Mouse (Mus musculus) layer of hippocampus, postnatal 36 days (tissue): ENCODE results near the gene Fam57b. TPM values are rescaled to one million over a fixed set of nuclear protein-coding genes. Genes with fewer than 3 reads are reported as not detected.

Source experiments
- DNase-seq, 2 experiments: peaks; one replicate each; pipeline ENCODE4 v3.0.0; 2022
- total RNA-seq, 2 experiments: library from RNA; stranded (reverse); gene quantifications; 2 replicates each; pipeline ENCODE4 v1.2.3; 2021

Gene Fam57b
- 10 to 100 TPM; 75.1 to 83.3 TPM for total RNA-seq

DNA sequence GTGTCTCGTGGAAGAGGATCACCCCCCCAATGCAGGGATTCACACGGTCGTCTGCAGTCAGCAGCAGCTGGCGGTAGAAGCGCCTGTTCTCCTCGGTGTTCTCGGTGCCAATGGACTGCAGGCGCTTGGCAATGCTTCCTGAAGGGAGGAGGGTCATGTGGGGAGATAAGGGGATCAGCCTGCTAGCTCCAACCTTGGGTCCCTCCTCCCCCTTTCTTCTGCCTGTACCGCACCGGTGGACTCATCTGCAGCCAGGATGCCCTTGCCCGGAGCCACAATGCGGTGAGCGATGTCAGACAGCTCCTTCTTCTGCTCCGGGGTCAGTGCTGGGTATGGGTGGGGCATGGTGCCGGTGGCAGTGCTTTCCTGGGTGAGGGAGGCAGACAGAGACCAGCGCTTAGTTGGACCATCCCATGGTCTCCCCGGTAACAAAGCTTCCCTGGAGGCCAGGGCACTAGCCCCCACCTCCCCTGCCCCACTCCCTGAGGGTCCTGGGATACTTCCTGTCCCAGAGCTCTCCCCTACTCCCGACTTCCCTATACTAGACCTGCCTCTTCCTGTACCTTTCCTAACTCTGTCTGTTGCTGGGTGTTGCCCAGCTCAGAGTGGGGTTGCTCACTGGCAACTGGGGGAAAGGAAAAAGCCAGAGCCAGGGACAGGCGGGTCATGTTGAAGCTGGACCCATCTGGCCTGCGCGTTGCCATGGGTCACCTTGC, at the start of gene Fam57b:
Gene Fam57b, plus strand, starts transcription at position 258 of the 716 bp plus-strand sequence.
- DNase-seq, result no peak

DNA sequence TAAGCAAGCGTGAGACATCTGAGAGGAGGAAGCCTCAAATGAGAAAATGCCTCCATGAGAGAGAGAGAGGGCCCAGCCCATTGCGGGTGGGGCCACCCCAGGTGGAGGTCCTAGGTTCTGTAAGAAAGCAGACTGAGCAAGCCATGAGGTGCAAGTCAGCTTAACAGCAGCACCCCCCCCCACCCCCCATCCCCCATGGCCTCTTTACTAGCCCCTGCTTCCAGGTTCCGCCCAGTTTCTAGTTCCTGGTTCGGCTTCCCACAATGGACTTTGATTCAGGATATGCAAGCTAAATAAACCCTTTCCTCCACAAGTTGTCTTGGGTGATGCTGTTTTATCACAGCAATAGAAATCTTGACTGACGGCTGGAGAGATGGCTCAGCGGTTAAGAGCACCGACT, 48.6 kb upstream of the Fam57b start:
- DNase-seq, result no peak

DNA sequence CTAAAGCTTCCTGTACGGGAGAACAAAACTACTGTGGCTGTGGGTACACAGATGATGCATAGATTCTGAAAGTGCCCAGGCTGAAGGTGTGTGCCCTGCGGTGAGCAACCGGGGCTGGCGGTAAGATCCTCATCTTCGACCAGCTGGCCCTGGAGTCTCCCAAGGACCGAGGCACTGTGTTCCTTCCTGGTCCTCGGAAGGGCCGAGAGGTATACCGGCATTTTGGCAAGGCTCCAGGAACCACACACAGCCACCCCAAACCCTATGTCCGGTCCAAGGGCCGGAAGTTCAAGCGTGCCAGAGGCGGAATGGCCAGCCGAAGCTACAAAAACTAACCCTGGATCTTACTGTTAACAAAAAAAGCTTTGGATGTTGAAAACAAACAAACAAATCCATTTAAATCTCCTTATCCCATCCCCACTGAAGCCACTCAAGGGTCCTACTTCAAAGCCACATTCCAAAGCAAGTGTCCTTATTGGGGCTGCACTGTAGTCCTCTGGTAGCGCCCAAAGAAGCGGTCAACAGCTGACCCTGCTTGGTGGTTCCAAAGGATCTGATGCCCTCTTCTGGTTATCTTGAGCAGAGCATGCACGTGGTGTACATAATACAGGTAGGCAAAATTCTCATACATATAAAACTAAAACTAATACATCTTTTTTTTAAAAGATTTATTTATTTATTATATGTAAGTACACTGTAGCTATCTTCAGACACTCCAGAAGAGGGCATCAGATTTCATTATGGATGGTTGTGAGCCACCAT, 47.7 kb upstream of the Fam57b start:
- no peak for DNase-seq

DNA sequence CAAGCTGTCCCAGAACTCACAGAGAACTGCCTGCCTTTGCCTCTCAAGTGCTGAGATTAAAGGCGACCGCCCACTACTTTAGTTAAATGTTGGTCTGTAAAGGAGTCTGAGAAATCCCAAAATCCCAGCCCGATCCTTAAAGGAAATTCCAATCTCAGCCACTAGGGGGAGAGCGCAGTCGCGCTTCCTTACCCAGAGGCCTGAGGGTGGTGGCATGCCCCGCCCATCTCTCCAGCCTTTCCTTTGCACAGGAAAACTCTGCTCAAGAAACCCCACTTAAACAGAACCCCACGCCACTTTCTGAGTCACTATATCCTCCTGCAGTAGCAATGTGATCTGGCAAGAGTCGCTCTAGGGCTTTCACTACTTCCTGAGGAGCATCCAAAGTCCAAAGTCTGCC, 42.6 kb upstream of the Fam57b start:
- peak; percentile 47 to 73 for DNase-seq

DNA sequence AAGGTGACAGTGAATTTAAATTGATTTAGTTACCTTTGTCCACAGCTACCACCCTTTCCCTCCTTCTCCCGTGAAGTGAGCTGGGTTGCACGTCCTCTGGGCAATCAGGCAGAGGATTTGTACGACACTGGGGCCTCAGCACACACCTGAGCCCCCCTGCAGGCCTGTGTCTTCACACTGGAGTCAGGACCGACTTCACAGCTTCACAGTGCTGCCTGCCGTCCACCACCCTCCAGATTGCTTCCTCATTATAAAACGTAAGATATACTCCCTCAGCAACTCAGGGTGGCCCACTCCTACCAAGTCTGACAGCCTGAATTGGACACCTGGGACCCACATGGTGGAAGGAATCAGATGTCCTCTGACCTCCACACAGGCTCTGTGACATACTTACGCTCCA, 38.9 kb upstream of the Fam57b start:
- no peak for DNase-seq

DNA sequence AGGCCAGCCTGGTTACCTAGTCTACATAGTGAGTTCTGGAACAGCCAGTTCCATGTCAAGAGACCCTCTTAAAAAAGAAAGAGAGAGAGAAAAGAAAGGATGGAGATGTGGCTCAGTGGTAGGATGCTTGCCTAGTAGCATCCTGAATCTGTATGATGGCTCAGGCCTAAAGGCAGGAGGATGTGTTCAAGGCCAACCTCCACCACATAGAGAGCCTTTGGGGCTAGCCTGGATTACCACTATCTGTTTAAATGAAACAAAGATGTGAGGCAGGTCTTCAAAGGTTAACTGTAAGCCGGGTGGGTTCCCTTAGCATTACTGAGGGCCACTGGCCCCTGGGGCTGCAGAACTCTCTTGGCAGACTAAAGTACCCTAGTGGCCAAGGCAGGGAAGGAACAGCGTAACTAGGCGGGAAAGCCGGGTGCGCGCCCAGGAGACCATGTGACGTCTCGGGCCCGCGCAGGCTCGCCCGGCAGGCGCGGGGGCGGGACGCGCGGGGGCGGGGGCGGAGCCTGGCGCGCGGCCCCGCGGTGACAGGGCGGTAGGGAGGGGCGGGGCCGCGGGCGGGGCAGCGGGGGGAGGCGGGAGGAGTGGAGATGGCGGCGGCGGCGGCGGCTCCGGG, 38.3 kb upstream of the Fam57b start, which contains the start of gene Mapk3:
Gene Mapk3, plus strand, starts transcription at position 552 of the 622 bp plus-strand sequence.
- peak; percentile 83 to 84 for DNase-seq

DNA sequence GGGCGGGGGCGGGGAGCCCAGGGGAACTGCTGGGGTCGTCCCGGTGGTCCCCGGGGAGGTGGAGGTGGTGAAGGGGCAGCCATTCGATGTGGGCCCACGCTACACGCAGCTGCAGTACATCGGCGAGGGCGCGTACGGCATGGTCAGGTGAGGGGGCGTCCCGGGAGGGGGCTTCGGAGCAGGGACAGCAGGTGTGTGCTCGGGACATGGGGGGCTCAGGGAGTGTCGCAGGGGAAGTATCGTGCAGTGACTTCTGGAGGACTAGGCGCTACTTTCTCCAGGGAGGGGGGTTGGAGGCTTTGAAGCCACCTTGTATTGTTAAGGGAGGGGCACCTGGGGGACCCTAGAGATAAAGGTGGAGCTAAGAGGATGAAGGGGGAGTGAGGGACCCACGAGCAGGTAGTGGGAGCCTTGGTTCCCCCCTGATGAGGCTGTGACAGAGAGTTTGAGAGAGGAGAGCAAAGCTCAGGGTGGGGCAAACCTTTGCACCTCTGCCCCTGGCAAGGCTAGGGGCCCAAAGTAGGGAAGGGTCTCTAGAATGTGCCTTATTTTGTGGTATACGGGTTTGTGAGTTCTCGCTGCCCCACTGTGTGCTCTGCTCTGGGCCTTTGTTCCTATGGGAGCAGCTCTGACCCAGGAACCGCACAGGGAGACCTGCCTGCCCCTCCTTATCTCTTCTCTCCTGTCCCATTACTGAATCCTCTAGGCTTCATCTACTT, 37.6 kb upstream of the Fam57b start:
- no peak for DNase-seq

DNA sequence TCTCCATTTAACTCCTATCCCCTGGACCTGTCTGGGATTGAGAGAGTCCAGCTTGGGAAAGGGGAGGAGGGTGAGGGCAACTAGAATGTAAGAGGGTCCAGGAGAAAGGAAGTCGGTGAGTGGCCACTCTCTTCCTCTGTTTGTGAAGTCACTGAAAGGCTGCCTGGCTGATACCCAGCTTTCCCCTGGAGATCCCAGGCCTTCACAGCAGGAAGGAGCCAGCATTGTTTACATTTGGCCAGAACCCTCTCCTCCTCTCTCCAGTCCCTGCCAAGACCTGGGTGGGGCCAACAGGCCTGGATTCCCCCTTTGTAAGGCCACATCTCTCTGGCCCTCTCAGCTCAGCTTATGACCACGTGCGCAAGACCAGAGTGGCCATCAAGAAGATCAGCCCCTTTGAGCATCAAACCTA, 37.1 kb upstream of the Fam57b start:
- DNase-seq, result peak in 1 of 2 experiments; percentile 32

DNA sequence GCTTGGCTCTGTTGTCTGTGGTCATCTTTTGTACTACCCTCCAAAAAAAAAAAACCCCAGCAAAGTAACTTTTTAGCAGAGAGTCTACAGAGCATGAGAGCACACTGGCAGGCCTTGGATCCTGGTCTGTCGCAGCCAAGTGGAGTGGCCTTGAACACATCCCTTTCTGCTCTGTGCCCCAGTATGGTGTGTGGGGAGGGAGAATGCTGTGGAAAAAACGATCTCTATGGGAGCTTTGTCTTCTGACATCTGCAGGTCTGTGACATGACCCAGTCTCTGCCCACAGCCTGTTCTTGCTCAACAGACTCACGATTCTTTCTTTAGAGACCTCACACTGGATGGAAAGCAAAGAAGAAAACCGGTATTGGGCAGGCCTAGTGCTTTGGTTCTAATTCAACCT, 36.5 kb upstream of the Fam57b start:
- no peak for DNase-seq

DNA sequence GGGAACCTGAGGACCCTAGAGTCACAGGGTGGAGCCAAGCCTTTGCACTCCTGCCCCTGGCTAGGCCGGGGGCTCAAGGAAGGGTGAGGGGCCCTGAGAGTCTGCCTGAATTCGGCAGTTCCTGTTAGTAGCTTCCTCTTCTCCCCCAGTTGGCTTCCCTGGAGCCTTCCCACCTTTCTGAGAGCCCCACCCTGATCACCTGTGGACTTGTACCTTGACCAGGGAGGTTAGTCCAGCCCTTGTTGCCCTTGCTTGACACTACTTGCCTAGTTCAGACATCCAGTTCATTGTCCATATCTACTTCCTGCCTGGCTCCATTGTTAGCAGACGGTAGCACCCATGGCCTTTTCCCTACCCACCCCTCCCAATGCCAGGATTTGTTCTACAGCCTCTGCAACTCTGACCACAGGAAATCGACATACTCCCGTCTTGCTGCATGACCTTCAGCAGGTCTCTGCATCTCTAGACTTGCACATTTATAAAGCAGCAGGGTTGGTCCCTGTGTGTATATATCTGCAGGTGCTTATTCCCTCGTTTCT, 35.9 kb upstream of the Fam57b start:
- DNase-seq, result no peak

DNA sequence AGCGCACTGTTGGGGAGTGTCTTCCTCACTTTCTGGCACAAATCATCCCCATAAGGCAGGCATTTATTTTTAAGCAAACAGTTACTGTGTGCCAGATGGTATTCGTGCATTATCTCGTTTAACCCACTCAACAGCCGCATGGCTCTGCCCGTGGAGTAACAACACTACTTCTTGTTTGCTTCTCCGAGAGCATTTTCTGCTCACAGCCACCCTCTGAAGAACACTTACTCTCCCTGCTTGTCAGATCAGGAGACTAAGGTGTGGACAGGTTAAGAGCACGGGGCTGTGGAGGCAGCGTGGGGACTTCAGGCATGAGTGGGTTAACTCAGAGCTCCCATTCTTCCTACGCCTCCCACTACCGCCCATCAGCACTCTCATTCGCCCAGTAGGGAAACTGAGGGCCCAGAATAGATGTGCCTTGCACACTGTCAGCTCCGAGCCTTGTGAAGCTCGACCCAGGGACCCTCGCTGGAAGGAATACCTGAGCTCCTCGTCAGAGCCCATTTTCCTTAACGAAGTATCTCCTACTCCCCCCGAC, 34.9 kb upstream of the Fam57b start:
- DNase-seq, result peak; percentile 65 to 68

DNA sequence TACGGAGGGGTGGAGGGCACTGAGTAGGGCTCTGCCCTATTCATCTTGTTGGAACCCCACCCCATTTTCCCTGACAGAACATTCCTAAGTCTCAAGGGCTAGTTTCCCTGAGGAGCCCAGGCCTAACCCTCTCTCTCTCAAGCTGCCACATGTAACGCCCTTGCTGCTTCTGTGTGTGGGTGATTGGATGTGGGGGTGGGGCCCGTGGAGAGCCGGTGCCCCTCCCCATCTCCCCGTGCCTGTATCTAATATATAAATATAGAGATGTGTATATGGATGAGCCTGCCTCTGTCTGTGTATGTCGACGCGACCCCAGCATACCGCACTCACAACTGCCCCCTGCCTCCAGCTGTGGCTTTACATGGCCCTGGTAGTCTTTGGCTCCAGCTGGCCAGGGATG, 31.9 kb upstream of the Fam57b start:
- no peak for DNase-seq

DNA sequence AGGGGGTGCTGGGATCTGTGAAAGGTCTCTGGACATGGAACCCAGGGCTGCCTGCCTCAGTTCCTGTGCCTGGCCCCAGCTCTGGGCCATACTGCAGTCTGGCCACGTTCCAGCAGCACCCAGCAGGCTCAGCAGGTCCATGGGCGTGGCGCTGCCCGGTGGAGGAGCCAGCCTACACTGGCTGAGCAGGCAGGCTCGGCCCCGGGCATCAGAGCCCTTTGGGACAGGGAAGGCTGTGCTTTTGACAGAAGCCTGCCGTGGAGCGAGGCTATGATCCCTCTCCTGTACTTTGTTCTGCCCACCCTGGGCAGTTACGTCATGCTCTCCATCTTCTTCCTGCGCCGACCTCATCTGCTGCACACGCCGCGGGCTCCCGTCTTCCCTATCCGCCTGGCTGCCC, 31.3 kb upstream of the Fam57b start, which contains the start of gene Gdpd3:
Gene Gdpd3, plus strand, starts transcription at position 134 of the 400 bp plus-strand sequence.
- DNase-seq, result no peak

DNA sequence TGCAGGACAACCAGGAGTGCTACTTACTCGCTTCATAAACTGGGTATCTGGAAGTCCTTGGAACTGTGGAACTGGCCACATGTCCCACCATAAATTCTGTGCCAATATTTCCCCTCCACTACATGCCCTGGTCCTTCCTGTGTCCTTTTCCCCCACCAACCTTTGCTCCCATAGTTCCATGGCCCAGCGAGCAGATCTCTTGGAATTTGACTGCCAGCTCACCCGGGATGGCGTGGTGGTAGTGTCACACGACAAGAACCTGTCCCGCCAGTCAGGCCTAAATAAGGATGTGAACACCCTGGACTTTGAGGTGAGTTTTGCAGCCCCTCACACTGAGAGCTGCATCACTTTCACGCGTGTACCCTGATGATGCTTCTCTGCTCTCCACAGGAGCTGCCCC, 30.5 kb upstream of the Fam57b start:
- no peak for DNase-seq

DNA sequence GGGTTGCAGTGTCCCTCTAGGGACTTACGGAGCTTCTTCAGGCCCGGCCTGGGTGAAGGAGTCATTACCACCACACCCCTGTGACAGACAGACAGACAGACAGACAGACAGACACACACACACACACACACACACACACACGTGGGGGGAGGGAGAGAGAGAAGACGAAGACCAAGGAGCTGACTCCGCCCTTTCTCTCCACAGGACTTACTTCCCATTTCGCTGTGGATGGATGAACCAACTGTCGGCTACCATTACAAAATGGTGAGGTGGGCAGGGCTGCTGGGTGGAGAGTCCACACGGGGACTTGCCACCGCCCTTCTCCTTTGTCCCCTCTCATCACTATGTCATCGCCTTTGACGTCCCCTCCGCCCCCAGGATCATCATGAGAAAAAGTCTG, 26.7 kb upstream of the Fam57b start:
- no peak for DNase-seq

DNA sequence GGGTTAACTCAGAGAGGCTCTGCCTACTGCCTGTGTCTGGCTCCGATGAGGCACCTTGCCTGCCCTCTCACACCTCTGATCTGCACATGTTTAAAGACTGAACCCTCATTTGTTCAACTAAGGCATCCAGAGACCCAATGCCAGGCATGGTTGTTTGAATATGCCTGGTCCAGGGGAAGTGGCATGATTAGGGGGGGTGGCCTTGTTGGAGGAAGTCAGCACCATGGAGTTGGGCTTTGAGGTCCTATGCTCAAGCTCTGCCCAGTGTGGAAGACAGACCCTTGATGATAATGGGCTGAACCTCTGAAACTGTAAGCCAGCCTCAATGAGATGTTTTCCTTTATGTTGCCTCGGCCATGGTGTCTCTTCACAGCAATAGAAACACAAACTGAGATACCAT, 24.1 kb upstream of the Fam57b start:
- no peak for DNase-seq

DNA sequence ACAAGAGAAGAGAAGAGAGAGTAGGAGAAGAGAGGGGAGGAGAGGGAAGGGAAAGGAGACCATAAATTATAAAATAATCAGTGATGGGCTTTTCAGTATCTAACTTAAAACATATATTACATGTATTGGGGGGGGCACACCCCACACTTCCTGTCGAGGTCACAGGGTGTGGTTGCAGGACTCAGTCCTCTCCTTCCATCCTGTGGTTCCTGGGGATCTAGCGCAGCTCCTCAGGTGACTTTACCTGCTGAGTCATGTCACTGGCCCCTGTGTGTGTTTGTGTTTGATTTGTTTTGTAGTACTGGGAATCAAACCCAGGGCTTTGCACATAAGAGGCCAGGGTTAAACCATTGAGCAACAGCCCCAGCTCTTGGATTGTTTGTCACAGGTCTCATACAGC, 23.0 kb upstream of the Fam57b start:
- no peak for DNase-seq

DNA sequence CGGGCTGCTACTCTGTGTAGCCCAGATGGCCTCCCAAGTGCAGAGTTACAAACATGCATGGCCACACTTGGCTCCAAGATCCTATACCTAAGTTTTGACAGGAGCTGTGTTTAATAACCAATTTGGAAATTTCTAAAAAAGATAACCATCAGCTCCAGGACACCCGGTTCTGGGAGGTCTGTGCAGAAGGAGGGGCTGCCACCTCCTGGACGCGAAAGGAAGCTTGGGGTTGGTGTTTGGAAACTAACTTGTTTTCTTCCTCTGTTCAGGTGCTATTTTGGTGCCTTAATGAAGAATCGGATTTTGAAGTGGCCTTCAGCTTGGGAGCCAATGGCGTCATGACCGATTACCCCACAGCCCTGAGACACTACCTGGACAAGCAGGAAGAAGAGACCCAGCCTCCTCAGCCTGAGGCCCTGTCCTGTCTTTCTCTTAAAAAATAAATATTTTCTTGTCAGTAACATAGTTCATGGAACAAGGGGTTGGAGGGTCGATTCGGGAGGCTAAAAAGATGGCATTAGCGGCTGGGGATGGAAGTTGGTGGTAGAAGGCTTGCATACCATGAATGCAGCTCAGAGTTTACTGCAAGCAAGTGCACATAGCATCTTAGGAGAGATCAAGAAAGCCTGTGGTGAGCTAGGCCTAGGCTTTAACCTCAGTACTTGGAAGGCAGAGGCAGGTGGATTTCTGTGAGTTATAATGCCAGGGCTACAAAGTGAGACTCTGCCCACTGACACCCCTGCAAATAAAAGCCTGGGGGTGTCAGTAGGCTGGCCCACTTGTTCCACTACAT, 22.1 kb upstream of the Fam57b start:
- DNase-seq, result no peak

DNA sequence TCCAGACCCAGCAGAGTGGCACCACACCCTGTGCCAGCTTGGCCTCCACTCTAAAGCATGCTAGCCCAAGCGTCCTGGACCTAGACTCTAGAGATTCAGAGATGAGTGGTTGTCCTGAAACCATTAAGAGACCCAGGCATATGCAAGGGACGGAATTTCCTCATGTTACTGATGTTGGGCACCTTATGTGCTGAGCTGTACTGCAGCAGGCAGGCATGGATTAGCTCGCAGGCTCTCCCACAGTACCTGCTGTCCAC, 21.6 kb upstream of the Fam57b start:
- no peak for DNase-seq

DNA sequence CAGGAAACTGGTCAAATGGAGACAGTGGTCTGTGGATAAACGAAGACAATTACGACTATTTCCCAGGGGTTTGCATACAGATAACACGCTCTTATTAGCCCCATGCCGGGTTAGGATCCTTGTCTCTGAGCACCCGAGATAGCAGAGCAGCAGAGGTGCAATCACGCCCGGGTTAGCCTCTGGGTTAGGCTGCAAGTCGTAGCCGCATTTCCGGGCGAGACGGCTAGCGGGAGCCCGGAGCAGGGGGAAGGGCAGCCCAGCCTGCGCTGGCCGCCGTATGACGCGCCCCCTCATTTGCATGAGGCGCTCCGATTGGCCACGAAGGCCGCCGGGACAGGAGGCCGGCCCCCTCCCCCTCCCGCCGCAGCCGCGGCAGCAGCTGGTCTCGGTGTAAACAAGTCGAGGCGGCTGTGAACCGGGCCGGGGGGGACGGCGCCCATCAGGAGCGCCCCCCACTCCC, 20.8 kb upstream of the Fam57b start, which contains the start of gene Ypel3:
Gene Ypel3, plus strand, starts transcription at position 358 of the 460 bp plus-strand sequence.
- peak; percentile 95 for DNase-seq

DNA sequence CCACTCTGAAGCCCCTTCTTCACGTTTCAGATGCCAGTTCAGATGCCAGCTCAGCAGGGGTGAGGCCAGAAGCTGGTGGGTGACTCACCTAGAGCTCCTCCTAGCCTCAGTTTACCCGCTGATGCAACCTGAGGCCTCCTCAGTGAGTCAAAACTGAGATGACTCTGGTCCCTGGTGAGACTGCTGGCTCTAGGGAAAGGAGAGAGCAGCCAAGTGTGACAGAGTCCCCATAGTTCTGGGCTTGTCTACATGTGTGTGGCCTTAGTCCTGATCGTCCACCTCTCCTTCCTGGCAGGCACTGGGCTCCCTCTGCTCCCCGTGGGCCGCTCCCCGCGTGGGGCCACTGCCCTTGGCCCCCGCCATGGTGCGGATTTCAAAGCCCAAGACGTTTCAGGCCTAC, 20.0 kb upstream of the Fam57b start:
- no peak for DNase-seq
